Mouse (Mus musculus): Measurements from ENCODE around the gene Fgfr2. TPM values are rescaled to one million over a fixed set of nuclear protein-coding genes. Genes with fewer than 3 reads are reported as not detected.

Fgfr2 gene
- total RNA-seq, 2 experiments from 2014 or later = 47.6 to 49.5 TPM

GRCm38 (mm10) chr7:132110308-132110707, 1012.8 kb downstream of the Fgfr2 start:
- H3K4me3 ChIP-seq = no peak overlapping the region
- DNase-seq (ENCODE audit: low spot score in 2 of 2) = no peak
- no peak for TF ChIP-seq CTCF (conservative IDR thresholded peaks at IDR 0.05)
- no peak overlapping the region for H3K27ac ChIP-seq

- Histone ChIP-seq H3K27ac (no peak overlapping the region), H3K4me3 (no peak overlapping the region)
- DNase-seq (ENCODE audit: low spot score in 2 of 2) = no peak
- TF ChIP-seq CTCF (conservative IDR thresholded peaks at IDR 0.05) = no peak
These were observed 1016.3 kb downstream of the Fgfr2 start for GRCm38 (mm10) chr7:132106891-132107290.

GRCm38 (mm10) chr7:132105326-132105725, 1017.8 kb downstream of the Fgfr2 start:
- Histone ChIP-seq H3K4me3 (no peak overlapping the region), H3K27ac (no peak overlapping the region)
- no peak for DNase-seq (ENCODE audit: low spot score in 2 of 2)
- no peak for TF ChIP-seq CTCF (conservative IDR thresholded peaks at IDR 0.05)

GRCm38 (mm10) chr7:132098441-132098840, 1024.7 kb downstream of the Fgfr2 start:
- H3K4me3 ChIP-seq = no peak overlapping the region
- DNase-seq (ENCODE audit: low spot score in 2 of 2) = no peak
- TF ChIP-seq CTCF (conservative IDR thresholded peaks at IDR 0.05) = no peak
- no peak overlapping the region for H3K27ac ChIP-seq

GRCm38 (mm10) chr7:132094666-132095065, 1028.5 kb downstream of the Fgfr2 start:
- H3K4me3 ChIP-seq = no peak overlapping the region
- no peak for DNase-seq (ENCODE audit: low spot score in 2 of 2)
- H3K27ac ChIP-seq = no peak overlapping the region
- TF ChIP-seq CTCF (conservative IDR thresholded peaks at IDR 0.05) = no peak

GRCm38 (mm10) chr7:132091551-132091950, 1031.6 kb downstream of the Fgfr2 start:
- no peak overlapping the region for H3K4me3 ChIP-seq
- no peak for DNase-seq (ENCODE audit: low spot score in 2 of 2)
- H3K27ac ChIP-seq = no peak overlapping the region
- no peak for TF ChIP-seq CTCF (conservative IDR thresholded peaks at IDR 0.05)

- Histone ChIP-seq H3K4me3 (no peak overlapping the region), H3K27ac (0 out of 2 replicates have a peak overlapping the region, but pooled peaks have one; percentile 3)
- peak in 1 of 2 experiments; percentile 38 for DNase-seq (ENCODE audit: low spot score in 2 of 2)
- peak; percentile 34 for TF ChIP-seq CTCF (conservative IDR thresholded peaks at IDR 0.05)
These were observed 1034.5 kb downstream of the Fgfr2 start for GRCm38 (mm10) chr7:132088606-132089005.

GRCm38 (mm10) chr7:132088181-132088580, 1035.0 kb downstream of the Fgfr2 start:
- no peak for TF ChIP-seq CTCF (conservative IDR thresholded peaks at IDR 0.05)
- no peak for DNase-seq (ENCODE audit: low spot score in 2 of 2)
- H3K4me3 ChIP-seq = no peak overlapping the region
- H3K27ac ChIP-seq = peak overlapping the region; percentile 21; the same call in 1 of the 2 replicates

GRCm38 (mm10) chr7:132075825-132076224, 1047.3 kb downstream of the Fgfr2 start:
- H3K27ac ChIP-seq = no peak overlapping the region
- DNase-seq (ENCODE audit: low spot score in 2 of 2) = no peak
- no peak overlapping the region for H3K4me3 ChIP-seq
- TF ChIP-seq CTCF (conservative IDR thresholded peaks at IDR 0.05) = no peak

GRCm38 (mm10) chr7:132074503-132074902, 1048.6 kb downstream of the Fgfr2 start:
- Histone ChIP-seq H3K27ac (no peak overlapping the region), H3K4me3 (no peak overlapping the region)
- peak in 1 of 2 experiments; percentile 40 for DNase-seq (ENCODE audit: low spot score in 2 of 2)
- TF ChIP-seq CTCF (conservative IDR thresholded peaks at IDR 0.05) = no peak

- Histone ChIP-seq H3K4me3 (no peak overlapping the region), H3K27ac (no peak overlapping the region)
- no peak for DNase-seq (ENCODE audit: low spot score in 2 of 2)
- TF ChIP-seq CTCF (conservative IDR thresholded peaks at IDR 0.05) = no peak
These were observed 1052.1 kb downstream of the Fgfr2 start for GRCm38 (mm10) chr7:132070877-132071625.

GRCm38 (mm10) chr7:132067951-132068350, 1055.2 kb downstream of the Fgfr2 start:
- Histone ChIP-seq H3K4me3 (no peak overlapping the region), H3K27ac (no peak overlapping the region)
- no peak for TF ChIP-seq CTCF (conservative IDR thresholded peaks at IDR 0.05)
- no peak for DNase-seq (ENCODE audit: low spot score in 2 of 2)

GRCm38 (mm10) chr7:132067511-132067910, 1055.6 kb downstream of the Fgfr2 start:
- no peak for DNase-seq (ENCODE audit: low spot score in 2 of 2)
- TF ChIP-seq CTCF (conservative IDR thresholded peaks at IDR 0.05) = no peak
- Histone ChIP-seq H3K4me3 (no peak overlapping the region), H3K27ac (no peak overlapping the region)

- H3K4me3 ChIP-seq = no peak overlapping the region
- DNase-seq (ENCODE audit: low spot score in 2 of 2) = no peak
- no peak for TF ChIP-seq CTCF (conservative IDR thresholded peaks at IDR 0.05)
- H3K27ac ChIP-seq = no peak overlapping the region
These were observed 1063.0 kb downstream of the Fgfr2 start for GRCm38 (mm10) chr7:132060116-132060515.
